Mouse (Mus musculus) heart, postnatal 0 days (tissue): Measurements from ENCODE around the gene Dhx32. TPM values are rescaled to one million over a fixed set of nuclear protein-coding genes. Genes with fewer than 3 reads are reported as not detected.
A peak's percentile ranks its signal among the peaks of the same experiment; 100 is the strongest.

Experiments
- ATAC-seq: fragments of 200-750 bp; cut with Nextera tagmentation; 2 replicates; pipeline ENCODE4 v1.8.0; 2017; ENCODE audit warnings: low read depth, moderate number of reproducible peaks, moderate library complexity; ENCODE audit not compliant: insufficient read depth
- DNase-seq: peaks from one replicate; pipeline ENCODE4 v3.0.0-alpha.2; 2016; ENCODE audit warnings: low spot score
- H3K27ac ChIP-seq: fragments of 300-500 bp; sonication (generic); 2 replicates; pipeline ENCODE4 v1.5.1; 2014; ENCODE audit warnings: low read depth, mild to moderate bottlenecking
- H3K27me3 ChIP-seq: fragments of 300-500 bp; sonication (generic); 2 replicates; pipeline ENCODE4 v1.6.1; 2014; ENCODE audit warnings: low read length, mixed read lengths; ENCODE audit not compliant: control insufficient read depth, insufficient read depth
- H3K36me3 ChIP-seq: fragments of 300-500 bp; sonication (generic); replicated peaks from 2 replicates; pipeline ENCODE4 v1.6.1; 2014; ENCODE audit warnings: low read length, mixed read lengths; ENCODE audit not compliant: control insufficient read depth, insufficient read depth
- H3K4me1 ChIP-seq: fragments of 300-500 bp; sonication (generic); 2 replicates; pipeline ENCODE4 v1.6.1; 2014; ENCODE audit warnings: antibody characterized with exemption; ENCODE audit not compliant: control insufficient read depth, insufficient read depth
- H3K4me2 ChIP-seq: fragments of 300-500 bp; sonication (generic); 2 replicates; pipeline ENCODE4 v1.6.1; 2014; ENCODE audit warnings: low read depth, mild to moderate bottlenecking, low read length, moderate library complexity
- H3K4me3 ChIP-seq: fragments of 300-500 bp; sonication (generic); 2 replicates; pipeline ENCODE4 v1.5.1; 2014; ENCODE audit warnings: low read depth, low read length
- H3K9ac ChIP-seq: fragments of 300-500 bp; sonication (generic); replicated peaks from 2 replicates; pipeline ENCODE4 v1.6.1; 2014; ENCODE audit warnings: low read depth, low read length, mixed read lengths
- H3K9me3 ChIP-seq: fragments of 300-500 bp; sonication (generic); replicated peaks from 2 replicates; pipeline ENCODE4 v1.6.1; 2016; ENCODE audit warnings: low read length; ENCODE audit not compliant: control insufficient read depth
- CTCF ChIP-seq: IDR thresholded peaks from 2 replicates; pipeline ENCODE4 v1.5.1; 2016; ENCODE audit warnings: antibody characterized with exemption, control low read depth, low read depth
- EP300 ChIP-seq: IDR thresholded peaks from 2 replicates; pipeline ENCODE4 v1.6.1; 2016; ENCODE audit warnings: antibody characterized with exemption, low read depth
- WGBS: fragments of 180-500 bp; shearing (Covaris S2); extraction: QIAGEN DNeasy Blood & Tissue Kit; methylation state at CpG from one replicate; pipeline ENCODE4 v1.1.7; 2014; 5-methylcytosine and 5-hydroxymethylcytosine counted together
- polyA plus RNA-seq: library from polyadenylated mRNA; unstranded; fragments of >200 nt; fragmentation: Nextera tagmentation; extraction: Ambion mirVana; gene quantifications from 2 replicates; pipeline ENCODE4 v1.2.1, GENCODE M21; 2015
- total RNA-seq: library from RNA; depleted of rRNA; stranded (reverse); fragments of >200 nt; gene quantifications from 2 replicates; pipeline ENCODE4 v1.2.3, GENCODE M21; 2014; ENCODE audit warnings: low replicate concordance; rRNA removed

Dhx32 gene
- total RNA-seq: 59.8 and 64.3 TPM in 2 replicates
- 33.1 and 37.1 TPM in 2 replicates for polyA plus RNA-seq

GRCm38 (mm10) chr7:133782717-133783435 is at the start of gene Dhx32:
Gene Dhx32 (minus strand): TSS chr7:133782726.
- Histone ChIP-seq H3K4me1 (no peaks in the 10 kb centered on the region), H3K27ac (peak within 1 kb of the TSS; percentile 37; the same call in 1 of the 2 replicates), H3K9me3 (no peaks in the 10 kb centered on the region), H3K27me3 (no peaks in the 10 kb centered on the region), H3K36me3 (no peaks in the 10 kb centered on the region), H3K4me2 (peak within 1 kb of the TSS; percentile 33), H3K4me3 (no peak within 1 kb of the TSS), H3K9ac (no peak within 1 kb of the TSS)
- ATAC-seq (peak; percentile 79), DNase-seq (peak; percentile 64)
- 27% methylated on average over 18 of the region's 18 CpGs for WGBS
- TF ChIP-seq CTCF (peak; percentile 86), EP300 (no peak)

GRCm38 (mm10) chr7:133829579-133829978 is 47.1 kb upstream of the Dhx32 start:
- H3K27ac ChIP-seq: no peak overlapping the region
- no peaks in the 10 kb centered on the region for H3K9me3 ChIP-seq
- H3K4me2 ChIP-seq: no peak overlapping the region
- no peak for DNase-seq
- peaks cover 4% of the 10 kb centered on the region; the same call in 1 of the 2 replicates for H3K4me1 ChIP-seq
- no peaks in the 10 kb centered on the region for H3K36me3 ChIP-seq
- WGBS: 54% methylated on average over 7 of the region's 7 CpGs
- no peak overlapping the region for H3K9ac ChIP-seq
- no peak for ATAC-seq
- no peak for TF ChIP-seq CTCF
- no peak for TF ChIP-seq EP300
- H3K4me3 ChIP-seq: no peak overlapping the region
- no peaks in the 10 kb centered on the region for H3K27me3 ChIP-seq

- DNase-seq (no peak), ATAC-seq (no peak)
- Histone ChIP-seq H3K9ac (no peak overlapping the region), H3K27ac (no peak overlapping the region), H3K4me2 (no peak overlapping the region), H3K4me3 (no peak overlapping the region), H3K36me3 (no peaks in the 10 kb centered on the region), H3K4me1 (peaks cover 4% of the 10 kb centered on the region; the same call in 1 of the 2 replicates), H3K27me3 (no peaks in the 10 kb centered on the region), H3K9me3 (no peaks in the 10 kb centered on the region)
- 19% methylated on average over 4 of the region's 4 CpGs for WGBS
- TF ChIP-seq EP300 (no peak), CTCF (no peak)
Observed at GRCm38 (mm10) chr7:133828514-133828913, 46.0 kb upstream of the Dhx32 start.

GRCm38 (mm10) chr7:133824579-133824978 is 42.1 kb upstream of the Dhx32 start:
- WGBS: 90% methylated on average over 2 of the region's 2 CpGs
- Histone ChIP-seq H3K9me3 (no peaks in the 10 kb centered on the region), H3K4me3 (no peak overlapping the region), H3K4me2 (no peak overlapping the region), H3K27ac (no peak overlapping the region), H3K27me3 (no peaks in the 10 kb centered on the region), H3K36me3 (no peaks in the 10 kb centered on the region), H3K4me1 (peaks cover 4% of the 10 kb centered on the region; the same call in 1 of the 2 replicates), H3K9ac (no peak overlapping the region)
- ATAC-seq (no peak), DNase-seq (no peak)
- TF ChIP-seq EP300: no peak
- peak; percentile 32 for TF ChIP-seq CTCF

GRCm38 (mm10) chr7:133823751-133824150 is 41.2 kb upstream of the Dhx32 start:
- 82% methylated on average over 6 of the region's 6 CpGs for WGBS
- DNase-seq: no peak
- no peak overlapping the region for H3K4me2 ChIP-seq
- no peaks in the 10 kb centered on the region for H3K27me3 ChIP-seq
- H3K36me3 ChIP-seq: no peaks in the 10 kb centered on the region
- peaks cover 4% of the 10 kb centered on the region; the same call in 1 of the 2 replicates for H3K4me1 ChIP-seq
- no peak overlapping the region for H3K27ac ChIP-seq
- ATAC-seq: no peak
- no peaks in the 10 kb centered on the region for H3K9me3 ChIP-seq
- TF ChIP-seq EP300 (no peak), CTCF (peak; percentile 4)
- no peak overlapping the region for H3K4me3 ChIP-seq
- no peak overlapping the region for H3K9ac ChIP-seq
